Mouse (Mus musculus): ENCODE results near the gene Cux1. TPM values are rescaled to one million over a fixed set of nuclear protein-coding genes. Genes with fewer than 3 reads are reported as not detected.

Gene Cux1
- polyA plus RNA-seq, 1 experiment from 2014 or later = 163 TPM

DNA sequence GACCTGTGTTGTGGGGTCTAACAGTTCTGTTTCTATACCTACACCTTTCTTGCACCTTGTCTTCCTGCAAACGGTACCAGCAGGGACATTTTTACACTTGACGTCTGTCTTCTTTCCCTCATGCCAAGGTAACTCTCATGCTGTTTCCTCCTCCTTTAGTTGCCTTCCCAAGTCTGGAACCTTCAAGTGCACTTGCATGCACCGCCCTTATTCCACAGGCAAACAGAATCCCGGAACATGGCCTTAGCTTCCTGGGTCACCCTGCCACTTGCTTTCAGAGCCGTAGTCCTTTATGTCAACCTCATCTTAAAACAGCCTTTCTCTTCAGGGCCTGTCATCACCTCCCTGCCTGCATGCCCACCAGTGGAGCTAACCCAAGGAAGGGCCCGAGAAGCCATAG lies 15.7 kb downstream of the Cux1 start:
- H3K4me3 ChIP-seq (ENCODE audit: low read depth, low read length) = no peak overlapping the region
- H3K4me1 ChIP-seq (replicated peaks; ENCODE audit: control insufficient read depth, insufficient read depth, low read length) = no peaks in the 10 kb centered on the region
- no peaks in the 10 kb centered on the region for H3K36me3 ChIP-seq (ENCODE audit: control insufficient read depth, insufficient read depth, low read length)
- no peak for DNase-seq (ENCODE audit: low spot score)
- H3K9ac ChIP-seq (ENCODE audit: low read length) = no peak overlapping the region
- WGBS = 81% methylated on average over 6 of the region's 6 CpGs
- no peaks in the 10 kb centered on the region for H3K9me3 ChIP-seq (ENCODE audit: control insufficient read depth, low read length)
- H3K27me3 ChIP-seq (ENCODE audit: control insufficient read depth, insufficient read depth, low read length) = no peaks in the 10 kb centered on the region
- H3K27ac ChIP-seq (ENCODE audit: low read depth, low read length) = no peak overlapping the region
- no peak overlapping the region for H3K4me2 ChIP-seq (ENCODE audit: low read depth, low read length, severe bottlenecking)
- ATAC-seq (replicated peaks; ENCODE audit: low FRiP score) = no peak

GRCm38 (mm10) chr5:136550726-136551125 lies 16.6 kb downstream of the Cux1 start:
- no peak overlapping the region for H3K4me3 ChIP-seq (ENCODE audit: low read depth, low read length)
- no peak for DNase-seq (ENCODE audit: low spot score)
- 23% methylated on average over 2 of the region's 2 CpGs for WGBS
- ATAC-seq (replicated peaks; ENCODE audit: low FRiP score) = no peak
- H3K9me3 ChIP-seq (ENCODE audit: control insufficient read depth, low read length) = no peaks in the 10 kb centered on the region
- no peak overlapping the region for H3K9ac ChIP-seq (ENCODE audit: low read length)
- no peaks in the 10 kb centered on the region for H3K27me3 ChIP-seq (ENCODE audit: control insufficient read depth, insufficient read depth, low read length)
- no peak overlapping the region for H3K4me2 ChIP-seq (ENCODE audit: low read depth, low read length, severe bottlenecking)
- no peak overlapping the region for H3K27ac ChIP-seq (ENCODE audit: low read depth, low read length)
- H3K36me3 ChIP-seq (ENCODE audit: control insufficient read depth, insufficient read depth, low read length) = no peaks in the 10 kb centered on the region
- H3K4me1 ChIP-seq (replicated peaks; ENCODE audit: control insufficient read depth, insufficient read depth, low read length) = no peaks in the 10 kb centered on the region

DNA sequence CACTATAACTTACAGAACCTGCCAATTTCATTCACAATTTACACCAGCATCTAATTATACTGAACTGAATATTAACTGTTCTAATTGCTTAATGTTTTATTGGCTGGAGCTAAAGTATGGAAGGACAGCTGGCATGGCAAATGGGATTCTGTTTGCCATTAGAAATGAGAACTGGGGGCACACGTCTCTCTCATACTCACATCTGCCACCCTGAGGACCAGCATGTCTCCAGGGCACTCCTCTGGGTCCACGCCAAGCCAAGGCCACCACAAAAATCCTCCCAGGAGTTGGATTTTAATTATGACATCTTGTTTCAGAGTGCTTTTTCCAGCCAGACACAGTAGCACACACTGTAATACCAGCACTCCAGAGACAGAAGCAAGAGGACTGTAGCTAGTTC lies 18.5 kb downstream of the Cux1 start:
- no peak for DNase-seq (ENCODE audit: low spot score)
- no peaks in the 10 kb centered on the region for H3K9me3 ChIP-seq (ENCODE audit: control insufficient read depth, low read length)
- no peak overlapping the region for H3K9ac ChIP-seq (ENCODE audit: low read length)
- H3K36me3 ChIP-seq (ENCODE audit: control insufficient read depth, insufficient read depth, low read length) = no peaks in the 10 kb centered on the region
- no peak for ATAC-seq (replicated peaks; ENCODE audit: low FRiP score)
- H3K4me3 ChIP-seq (ENCODE audit: low read depth, low read length) = no peak overlapping the region
- H3K4me1 ChIP-seq (replicated peaks; ENCODE audit: control insufficient read depth, insufficient read depth, low read length) = no peaks in the 10 kb centered on the region
- no peak overlapping the region for H3K27ac ChIP-seq (ENCODE audit: low read depth, low read length)
- no peak overlapping the region for H3K4me2 ChIP-seq (ENCODE audit: low read depth, low read length, severe bottlenecking)
- 76% methylated on average over 2 of the region's 2 CpGs for WGBS
- H3K27me3 ChIP-seq (ENCODE audit: control insufficient read depth, insufficient read depth, low read length) = no peaks in the 10 kb centered on the region

DNA sequence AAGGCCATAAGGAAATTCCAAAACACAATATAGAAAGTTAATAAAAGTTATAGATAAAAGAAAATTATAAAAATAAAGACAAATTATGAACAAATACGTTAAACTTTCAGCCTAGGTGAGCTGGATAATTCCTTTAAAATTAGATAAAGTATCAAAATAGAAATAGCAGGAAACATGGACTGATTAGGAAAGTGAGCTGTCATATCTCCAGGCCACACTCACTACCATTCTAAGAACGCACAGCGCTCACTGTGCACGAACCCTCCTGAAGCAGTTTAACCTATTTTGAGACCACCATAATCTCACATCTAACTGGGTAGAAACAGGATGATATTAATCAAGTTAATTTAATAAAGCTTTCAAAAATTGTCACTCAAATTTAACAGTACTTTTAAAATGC lies 22.2 kb downstream of the Cux1 start:
- DNase-seq (ENCODE audit: low spot score) = no peak
- ATAC-seq (replicated peaks; ENCODE audit: low FRiP score) = no peak
- Histone ChIP-seq H3K9me3 (ENCODE audit: control insufficient read depth, low read length) (no peaks in the 10 kb centered on the region), H3K27ac (ENCODE audit: low read depth, low read length) (no peak overlapping the region), H3K4me1 (replicated peaks; ENCODE audit: control insufficient read depth, insufficient read depth, low read length) (no peaks in the 10 kb centered on the region), H3K36me3 (ENCODE audit: control insufficient read depth, insufficient read depth, low read length) (no peaks in the 10 kb centered on the region), H3K27me3 (ENCODE audit: control insufficient read depth, insufficient read depth, low read length) (no peaks in the 10 kb centered on the region), H3K4me3 (ENCODE audit: low read depth, low read length) (no peak overlapping the region), H3K4me2 (ENCODE audit: low read depth, low read length, severe bottlenecking) (no peak overlapping the region), H3K9ac (ENCODE audit: low read length) (no peak overlapping the region)
- WGBS = 92% methylated on average over 4 of the region's 4 CpGs

- H3K4me3 ChIP-seq (ENCODE audit: low read depth, low read length) = no peak overlapping the region
- H3K27me3 ChIP-seq (ENCODE audit: control insufficient read depth, insufficient read depth, low read length) = no peaks in the 10 kb centered on the region
- ATAC-seq (replicated peaks; ENCODE audit: low FRiP score) (no peak), DNase-seq (ENCODE audit: low spot score) (no peak)
- no peak overlapping the region for H3K27ac ChIP-seq (ENCODE audit: low read depth, low read length)
- H3K9me3 ChIP-seq (ENCODE audit: control insufficient read depth, low read length) = no peaks in the 10 kb centered on the region
- H3K4me2 ChIP-seq (ENCODE audit: low read depth, low read length, severe bottlenecking) = no peak overlapping the region
- no peaks in the 10 kb centered on the region for H3K4me1 ChIP-seq (replicated peaks; ENCODE audit: control insufficient read depth, insufficient read depth, low read length)
- H3K36me3 ChIP-seq (ENCODE audit: control insufficient read depth, insufficient read depth, low read length) = no peaks in the 10 kb centered on the region
- no peak overlapping the region for H3K9ac ChIP-seq (ENCODE audit: low read length)
Measured at GRCm38 (mm10) chr5:136543171-136543570, 24.1 kb downstream of the Cux1 start.

- no peak for DNase-seq (ENCODE audit: low spot score)
- Histone ChIP-seq H3K36me3 (ENCODE audit: control insufficient read depth, insufficient read depth, low read length) (no peaks in the 10 kb centered on the region), H3K9ac (ENCODE audit: low read length) (no peak overlapping the region), H3K27me3 (ENCODE audit: control insufficient read depth, insufficient read depth, low read length) (no peaks in the 10 kb centered on the region), H3K4me3 (ENCODE audit: low read depth, low read length) (no peak overlapping the region), H3K4me2 (ENCODE audit: low read depth, low read length, severe bottlenecking) (no peak overlapping the region), H3K4me1 (replicated peaks; ENCODE audit: control insufficient read depth, insufficient read depth, low read length) (no peaks in the 10 kb centered on the region), H3K9me3 (ENCODE audit: control insufficient read depth, low read length) (no peaks in the 10 kb centered on the region), H3K27ac (ENCODE audit: low read depth, low read length) (no peak overlapping the region)
- no peak for ATAC-seq (replicated peaks; ENCODE audit: low FRiP score)
Measured at GRCm38 (mm10) chr5:136540952-136541351, 26.3 kb downstream of the Cux1 start.

GRCm38 (mm10) chr5:136540055-136540838 lies 27.0 kb downstream of the Cux1 start:
- whole genome bisulfite sequencing = 93% methylated on average over 5 of the region's 5 CpGs
- H3K9me3 ChIP-seq (ENCODE audit: control insufficient read depth, low read length) = no peaks in the 10 kb centered on the region

GRCm38 (mm10) chr5:136536753-136537152 lies 30.5 kb downstream of the Cux1 start:
- 87% methylated on average over 4 of the region's 4 CpGs for WGBS
- Histone ChIP-seq H3K9ac (ENCODE audit: low read length) (no peak overlapping the region), H3K4me1 (replicated peaks; ENCODE audit: control insufficient read depth, insufficient read depth, low read length) (no peaks in the 10 kb centered on the region), H3K27me3 (ENCODE audit: control insufficient read depth, insufficient read depth, low read length) (no peaks in the 10 kb centered on the region), H3K9me3 (ENCODE audit: control insufficient read depth, low read length) (no peaks in the 10 kb centered on the region), H3K4me3 (ENCODE audit: low read depth, low read length) (no peak overlapping the region), H3K36me3 (ENCODE audit: control insufficient read depth, insufficient read depth, low read length) (no peaks in the 10 kb centered on the region), H3K27ac (ENCODE audit: low read depth, low read length) (no peak overlapping the region), H3K4me2 (ENCODE audit: low read depth, low read length, severe bottlenecking) (no peak overlapping the region)
- DNase-seq (ENCODE audit: low spot score) (no peak), ATAC-seq (replicated peaks; ENCODE audit: low FRiP score) (no peak)

More at GRCm38 (mm10) chr5:136540055-136540838, 27.0 kb downstream of the Cux1 start:
- Histone ChIP-seq H3K4me1 (replicated peaks; ENCODE audit: control insufficient read depth, insufficient read depth, low read length) (no peaks in the 10 kb centered on the region), H3K9ac (ENCODE audit: low read length) (no peak overlapping the region), H3K27ac (ENCODE audit: low read depth, low read length) (no peak overlapping the region), H3K4me3 (ENCODE audit: low read depth, low read length) (no peak overlapping the region), H3K4me2 (ENCODE audit: low read depth, low read length, severe bottlenecking) (no peak overlapping the region), H3K36me3 (ENCODE audit: control insufficient read depth, insufficient read depth, low read length) (no peaks in the 10 kb centered on the region), H3K27me3 (ENCODE audit: control insufficient read depth, insufficient read depth, low read length) (no peaks in the 10 kb centered on the region)
- DNase-seq (ENCODE audit: low spot score) = no peak
- ATAC-seq (replicated peaks; ENCODE audit: low FRiP score) = no peak

- Histone ChIP-seq H3K27me3 (ENCODE audit: control insufficient read depth, insufficient read depth, low read length) (no peaks in the 10 kb centered on the region), H3K9me3 (ENCODE audit: control insufficient read depth, low read length) (no peaks in the 10 kb centered on the region), H3K36me3 (ENCODE audit: control insufficient read depth, insufficient read depth, low read length) (no peaks in the 10 kb centered on the region), H3K4me3 (ENCODE audit: low read depth, low read length) (no peak overlapping the region), H3K4me1 (replicated peaks; ENCODE audit: control insufficient read depth, insufficient read depth, low read length) (no peaks in the 10 kb centered on the region), H3K4me2 (ENCODE audit: low read depth, low read length, severe bottlenecking) (no peak overlapping the region), H3K9ac (ENCODE audit: low read length) (no peak overlapping the region), H3K27ac (ENCODE audit: low read depth, low read length) (no peak overlapping the region)
- no peak for ATAC-seq (replicated peaks; ENCODE audit: low FRiP score)
- WGBS = 72% methylated on average over 5 of the region's 5 CpGs
- no peak for DNase-seq (ENCODE audit: low spot score)
Measured at GRCm38 (mm10) chr5:136535976-136536725, 31.1 kb downstream of the Cux1 start.

Data from forebrain, embryonic 11.5 days (tissue).